Mouse (Mus musculus): Measurements from ENCODE around the gene Fsd1.

- peak; percentile 16; the same call in 1 of the 2 replicates for TF ChIP-seq CTCF (IDR thresholded peaks at IDR 0.05; ENCODE audit: control insufficient read depth, insufficient read depth, low read length)
- peak; percentile 89; the same call in 1 of the 2 replicates for TF ChIP-seq POLR2A (IDR thresholded peaks at IDR 0.05; ENCODE audit: borderline replicate concordance, control insufficient read depth, low read depth, low read length)
Observed at GRCm38 (mm10) chr17:56009088-56009961, 23.0 kb downstream of the Fsd1 start.

All from bone marrow, adult 2 months (tissue).